Mouse (Mus musculus) G1E (cell line): ENCODE data around the gene Chst15.

Source experiments
- CTCF ChIP-seq: IDR thresholded peaks from 2 replicates; pipeline ENCODE4 v1.5.1; 2012; ENCODE audit warnings: low read depth, low read length, inconsistent platforms, mixed read lengths
- GATA1 ChIP-seq: IDR thresholded peaks from 2 replicates; pipeline ENCODE4 v1.6.1; 2012; ENCODE audit warnings: borderline replicate concordance, low read length, inconsistent platforms, mixed read lengths
- TAL1 ChIP-seq: conservative IDR thresholded peaks from 2 replicates; pipeline ENCODE4 v1.6.1; 2012; ENCODE audit warnings: low read depth, low read length, inconsistent platforms, mixed read lengths

DNA sequence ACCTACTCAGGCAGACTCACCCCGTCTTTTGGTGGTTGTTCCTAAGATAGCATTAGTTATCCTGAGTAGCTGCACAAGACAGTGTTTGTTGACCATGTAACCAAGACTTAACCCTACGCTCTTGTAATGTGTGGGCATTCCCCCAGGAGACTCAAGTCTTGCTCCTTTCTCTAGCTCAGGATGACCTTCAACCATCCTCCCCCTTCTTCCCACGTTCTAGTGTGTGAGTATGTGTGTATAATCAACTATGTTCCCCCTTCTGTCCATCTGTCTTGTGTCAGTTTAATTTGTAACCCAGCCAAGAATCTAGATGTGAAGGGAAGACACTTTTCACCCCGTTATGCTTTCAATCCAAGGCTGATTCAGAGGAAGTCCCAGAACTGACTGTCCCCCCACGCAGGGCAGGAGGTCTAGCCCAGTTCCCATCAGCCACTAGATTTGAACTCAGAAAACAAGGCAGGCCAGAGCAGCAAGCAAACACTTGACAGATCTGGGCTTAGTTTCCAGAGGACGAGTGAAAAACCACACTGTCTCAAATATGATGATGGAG lies 9.2 kb downstream of the Chst15 start:
- TF ChIP-seq CTCF (no peak), TAL1 (no peak), GATA1 (no peak)
